21 mouse cellular contexts compared by ENCODE assay signal in genomic region chr16:50371460-50371859, GRCm38 (mm10).
A peak's percentile ranks its signal among the peaks of the same experiment; 100 is the strongest.
DNase-seq lines count a peak whose midpoint lies in the region; ATAC-seq and TF ChIP-seq lines count a peak whose summit lies in the region.
"Had no signal": no experiment of that assay in that cellular context is flagged by ENCODE, and none has a peak within 500 bp of the region (broad histone marks: within the 10 kb centered on the region; RNA-seq: fewer than 3 reads in every experiment).

No protein-coding gene starts in this region.

- ATAC-seq in kidney, embryonic 15.5 days (replicated peaks; ENCODE audit: low FRiP score), result peak; percentile 56; the same call in 1 of the 2 replicates
- peak; percentile 75 for ATAC-seq in liver, embryonic 14.5 days (ENCODE audit: insufficient read depth)
- ATAC-seq: forebrain, embryonic 15.5 days; inflammation-experienced regulatory T-cells, adult 6 months had no signal

- DNase-seq in adrenal gland, postnatal 14 days, result peak; percentile 12
- no peak for DNase-seq in adrenal gland, postnatal 10 days
- no peak for DNase-seq in kidney, adult 11 months
- DNase-seq in 416B (ENCODE audit: low read depth), result peak; percentile 50
- no peak for DNase-seq in liver, embryonic 14.5 days (ENCODE audit: low read depth in 3 of 3, low spot score in 3 of 3)
- no peak for DNase-seq in frontal cortex, adult 2 months (ENCODE audit: extremely low spot score in 1 of 2, low spot score in 1 of 2)
- DNase-seq: cerebellum, postnatal 14 days; gastrocnemius, postnatal 36 days; kidney, adult 8-10 months; kidney, postnatal 4 days; layer of hippocampus, adult 9-11 months; lung, adult 2 months; right cerebral cortex, postnatal 25 days had no signal

- H3K9ac ChIP-seq in kidney, embryonic 15.5 days, result no peak overlapping the region
- H3K9ac ChIP-seq in liver, embryonic 14.5 days (replicated peaks), result no peak overlapping the region
- H3K9ac ChIP-seq: embryonic facial prominence, embryonic 12.5 days; forebrain, embryonic 15.5 days; heart, embryonic 15.5 days had no signal

- H3K27ac ChIP-seq in kidney, embryonic 15.5 days, result no peak overlapping the region
- no peak overlapping the region for H3K27ac ChIP-seq in liver, embryonic 14.5 days
- H3K27ac ChIP-seq: embryonic facial prominence, embryonic 12.5 days; forebrain, embryonic 15.5 days; heart, embryonic 15.5 days; limb, embryonic 10.5 days had no signal

- 32% methylated on average over 3 of the region's 3 CpGs for WGBS in kidney, embryonic 15.5 days
- WGBS in liver, embryonic 14.5 days (ENCODE audit: insufficient replicate concordance), result 64% methylated on average over 3 of the region's 3 CpGs

- H3K36me3 ChIP-seq in kidney, embryonic 15.5 days, result no peaks in the 10 kb centered on the region
- no peaks in the 10 kb centered on the region for H3K36me3 ChIP-seq in liver, embryonic 14.5 days (replicated peaks; ENCODE audit: control insufficient read depth, insufficient read depth, low read depth)
- H3K36me3 ChIP-seq: embryonic facial prominence, embryonic 12.5 days; forebrain, embryonic 15.5 days; heart, embryonic 15.5 days had no signal

- no peak for TF ChIP-seq CTCF in liver, embryonic 14.5 days (IDR thresholded peaks at IDR 0.05; ENCODE audit: low read depth)

- no peak for TF ChIP-seq EP300 in liver, embryonic 14.5 days (IDR thresholded peaks at IDR 0.05; ENCODE audit: low read depth)

- no peak overlapping the region for H3K4me3 ChIP-seq in kidney, embryonic 15.5 days (replicated peaks)
- no peak overlapping the region for H3K4me3 ChIP-seq in liver, embryonic 14.5 days (ENCODE audit: insufficient read depth in 1 of 2, low read depth in 2 of 2, low read length in 2 of 2)
- H3K4me3 ChIP-seq: embryonic facial prominence, embryonic 12.5 days; erythroblast, embryonic 14.5 days; forebrain, embryonic 15.5 days; heart, embryonic 15.5 days; limb, embryonic 10.5 days had no signal

- 0 out of 2 replicates have a peak, but pooled peaks cover 11% of the 10 kb centered on the region for H3K4me1 ChIP-seq in kidney, embryonic 15.5 days
- peaks cover 3 to 18% of the 10 kb centered on the region in 2 experiments for H3K4me1 ChIP-seq in liver, embryonic 14.5 days (replicated peaks; ENCODE audit: control insufficient read depth in 2 of 2, insufficient read depth in 2 of 2, low read length in 1 of 2)
- H3K4me1 ChIP-seq: embryonic facial prominence, embryonic 12.5 days; forebrain, embryonic 15.5 days had no signal

- no peak overlapping the region for H3K4me2 ChIP-seq in kidney, embryonic 15.5 days
- H3K4me2 ChIP-seq in liver, embryonic 14.5 days (ENCODE audit: low read depth), result no peak overlapping the region
- H3K4me2 ChIP-seq: embryonic facial prominence, embryonic 12.5 days; forebrain, embryonic 15.5 days; heart, embryonic 15.5 days had no signal

- H3K9me3 ChIP-seq in kidney, embryonic 15.5 days (replicated peaks), result no peaks in the 10 kb centered on the region
- H3K9me3 ChIP-seq in liver, embryonic 14.5 days (ENCODE audit: control insufficient read depth, low read length), result no peaks in the 10 kb centered on the region
- H3K9me3 ChIP-seq: embryonic facial prominence, embryonic 12.5 days; forebrain, embryonic 15.5 days; heart, embryonic 15.5 days; limb, embryonic 10.5 days had no signal

- no peaks in the 10 kb centered on the region for H3K27me3 ChIP-seq in kidney, embryonic 15.5 days
- no peaks in the 10 kb centered on the region for H3K27me3 ChIP-seq in liver, embryonic 14.5 days (ENCODE audit: control insufficient read depth, insufficient read depth, low read length)
- H3K27me3 ChIP-seq: CH12.LX; embryonic facial prominence, embryonic 12.5 days; forebrain, embryonic 15.5 days; heart, embryonic 15.5 days had no signal

Comparison
In these comparisons a context has a peak if more than half of its experiments do, and no peak if none do; other contexts are left out.
1. DNase-seq: peak in adrenal gland, postnatal 14 days (single experiment) and 416B (single experiment); none in adrenal gland, postnatal 10 days (single experiment), kidney, adult 11 months (single experiment), liver, embryonic 14.5 days (0 of 3) and frontal cortex, adult 2 months (0 of 2).